20 mouse cellular contexts compared by ENCODE assay signal in genomic region chr11:80237278-80237677, GRCm38 (mm10). TPM values are rescaled to one million over a fixed set of nuclear protein-coding genes. Genes with fewer than 3 reads are reported as not detected.
DNase-seq lines count a peak whose midpoint lies in the region; TF ChIP-seq lines count a peak whose summit lies in the region.
"Had no signal": no experiment of that assay in that cellular context is flagged by ENCODE, and none has a peak within 500 bp of the region (broad histone marks: within the 10 kb centered on the region; RNA-seq: fewer than 3 reads in every experiment).

No protein-coding gene starts in this region.

- peak; percentile 3 for DNase-seq in lung, postnatal 10 days
- no peak for DNase-seq in lung, postnatal 4 days
- peak; percentile 8 for DNase-seq in MN1 (ENCODE audit: low spot score)
- no peak for DNase-seq in kidney, postnatal 25 days
- DNase-seq in ovary, postnatal 14 days (ENCODE audit: low spot score): no peak
- DNase-seq: adrenal gland, adult 8-10 months; adrenal gland, postnatal 14 days; adrenal gland, postnatal 36 days; cerebellum, adult 11-12 months; cerebellum, adult 2 months; cerebellum, adult 9-10 months; cerebellum, postnatal 10 days; cerebellum, postnatal 25 days had no signal

- no peak overlapping the region for H3ac ChIP-seq in myocyte (ENCODE audit: control insufficient read depth, insufficient read length)

- peaks cover 40% of the 10 kb centered on the region for H3K36me3 ChIP-seq in myocyte (ENCODE audit: control insufficient read depth, insufficient read depth)

- no peaks in the 10 kb centered on the region for H3K27me3 ChIP-seq in myocyte (ENCODE audit: control insufficient read depth, insufficient read depth, insufficient read length)
- H3K27me3 ChIP-seq: embryonic facial prominence, embryonic 13.5 days; embryonic facial prominence, embryonic 15.5 days; forebrain, embryonic 12.5 days; Patski had no signal

- no peak for TF ChIP-seq POLR2A in myocyte (IDR thresholded peaks at IDR 0.05; ENCODE audit: insufficient read length, low read depth)

- no peak overlapping the region for H3K4me2 ChIP-seq in myocyte (ENCODE audit: low read depth)
- H3K4me2 ChIP-seq: embryonic facial prominence, embryonic 13.5 days; embryonic facial prominence, embryonic 15.5 days; forebrain, embryonic 12.5 days had no signal

- H3K4me3 ChIP-seq in myocyte: no peak overlapping the region
- H3K4me3 ChIP-seq: embryonic facial prominence, embryonic 13.5 days; embryonic facial prominence, embryonic 15.5 days; erythroblast, embryonic 14.5 days; forebrain, embryonic 10.5 days; forebrain, embryonic 12.5 days had no signal

- H3K79me2 ChIP-seq in myocyte (ENCODE audit: control insufficient read depth, insufficient read depth): no peaks in the 10 kb centered on the region

TF ChIP-seq in myocyte, 11 proteins besides CTCF, POLR2A, EP300 and RAD21:
- TF ChIP-seq MAX (IDR thresholded peaks at IDR 0.05; ENCODE audit: low read depth): no peak
- TF ChIP-seq MYOD1 (IDR thresholded peaks at IDR 0.05; ENCODE audit: control insufficient read depth in 1 of 3, insufficient read length in 2 of 3, low read depth in 2 of 3): peak in 2 of 3 experiments; percentile 50 to 83
- TF ChIP-seq POLR2AphosphoS2 (IDR thresholded peaks at IDR 0.05; ENCODE audit: insufficient read length, low read depth): no peak
- TF ChIP-seq CEBPB (IDR thresholded peaks at IDR 0.05; ENCODE audit: insufficient read depth, poor library complexity, severe bottlenecking): peak; percentile 78; the same call in 1 of the 2 replicates
- TF ChIP-seq MYOG (IDR thresholded peaks at IDR 0.05; ENCODE audit: control insufficient read depth in 1 of 3, insufficient read depth in 1 of 3, insufficient read length in 2 of 3, low read depth in 2 of 3): peak; percentile 52 to 94 (median 70)
- peak; percentile 73 for TF ChIP-seq TCF3 (IDR thresholded peaks at IDR 0.05; ENCODE audit: insufficient read length, low read depth)
- no peak for TF ChIP-seq REST (IDR thresholded peaks at IDR 0.05; ENCODE audit: insufficient read depth, insufficient read length)
- TF ChIP-seq TCF12 (IDR thresholded peaks at IDR 0.05; ENCODE audit: insufficient read depth, poor library complexity, severe bottlenecking): peak; percentile 5
- no peak for TF ChIP-seq SRF (IDR thresholded peaks at IDR 0.05; ENCODE audit: control insufficient read depth, insufficient read length, low read depth)

RNA-seq across cellular contexts. Expression of gene Rhot1, which starts 28.5 kb away (rescaled TPM):
- polyA plus RNA-seq in myocyte (2012; fragmentation: generic; extraction: Trizol): 24.9 TPM

RNA-seq across cellular contexts. Expression of gene Rnf135, which starts 53.6 kb away (rescaled TPM):
- 5.1 TPM for polyA plus RNA-seq in myocyte (2012; fragmentation: generic; extraction: Trizol)

Comparison
In these comparisons a context has a peak if more than half of its experiments do, and no peak if none do; other contexts are left out.
1. DNase-seq: peak in lung, postnatal 10 days (single experiment) and MN1 (single experiment); none in lung, postnatal 4 days (0 of 2), kidney, postnatal 25 days (0 of 2) and ovary, postnatal 14 days (single experiment).